Mouse (Mus musculus): ENCODE measurements around the gene Irx6. TPM values are rescaled to one million over a fixed set of nuclear protein-coding genes. Genes with fewer than 3 reads are reported as not detected.

Irx6 gene
- polyA plus RNA-seq, 1 experiment from 2014 or later, result 2.3 TPM

DNA sequence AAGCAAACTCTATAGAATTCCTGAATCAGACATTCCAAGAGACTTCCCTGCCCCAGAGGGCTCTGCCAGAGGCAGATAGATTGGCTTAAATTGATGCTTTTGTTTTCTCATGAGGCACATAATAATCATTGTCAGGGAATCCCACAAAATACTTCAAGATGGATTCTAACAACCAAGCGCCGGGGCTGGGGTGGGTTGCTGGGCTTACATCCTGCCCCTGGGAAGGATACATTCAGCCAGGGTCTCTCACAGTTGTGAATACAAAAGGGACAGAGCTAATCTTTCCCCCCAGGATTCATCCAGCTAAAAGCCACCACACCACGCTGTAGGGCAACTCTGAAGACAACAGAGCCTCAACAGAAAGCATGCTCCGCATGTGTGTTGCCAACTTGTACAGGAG is 2.2 kb upstream of the Irx6 start:
- peaks cover 33% of the 10 kb centered on the region for H3K27me3 ChIP-seq (ENCODE audit: control insufficient read depth, insufficient read depth, low read length)
- no peak overlapping the region for H3K4me2 ChIP-seq (ENCODE audit: low read depth)
- 73% methylated on average over 4 of the region's 4 CpGs for WGBS
- H3K9ac ChIP-seq (ENCODE audit: low read length), result no peak overlapping the region
- no peaks in the 10 kb centered on the region for H3K36me3 ChIP-seq (ENCODE audit: control insufficient read depth, insufficient read depth, low read length)
- DNase-seq (ENCODE audit: low spot score), result no peak
- no peak for ATAC-seq (ENCODE audit: insufficient read depth, low FRiP score, low TSS enrichment)
- H3K4me3 ChIP-seq (ENCODE audit: low read depth, low read length), result no peak overlapping the region
- no peaks in the 10 kb centered on the region for H3K9me3 ChIP-seq (ENCODE audit: control insufficient read depth, low read length)
- peaks cover 16% of the 10 kb centered on the region for H3K4me1 ChIP-seq (ENCODE audit: control insufficient read depth, insufficient read depth, low read length)
- H3K27ac ChIP-seq (ENCODE audit: low read depth, low read length), result no peak overlapping the region

DNA sequence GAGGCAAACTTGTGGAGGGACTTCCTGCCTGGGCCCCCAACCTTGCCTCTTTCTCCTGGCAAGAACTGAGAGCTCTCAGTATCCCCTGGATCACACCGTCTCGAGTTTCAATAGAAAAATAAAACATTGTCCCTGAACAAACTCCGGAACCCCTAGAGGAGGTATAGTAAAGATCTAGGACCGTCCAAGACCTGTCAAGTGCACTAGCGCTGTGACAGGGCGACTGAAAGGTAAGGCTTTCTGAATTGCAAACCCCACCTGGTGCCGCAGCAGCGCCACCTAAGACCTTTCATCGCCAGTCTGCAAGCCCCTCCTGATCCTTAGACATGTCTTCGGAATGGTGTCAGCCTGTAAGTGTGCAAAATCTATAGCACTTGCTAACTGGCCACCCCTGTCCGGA is 987 bp upstream of the Irx6 start:
- WGBS, result 3% methylated on average over 11 of the region's 11 CpGs
- no peak for ATAC-seq (ENCODE audit: insufficient read depth, low FRiP score, low TSS enrichment)

GRCm38 (mm10) chr8:92673555-92674243 is 389 bp upstream of the Irx6 start:
- no peak overlapping the region for H3K27ac ChIP-seq (ENCODE audit: low read depth, low read length)
- WGBS, result under 1% methylated on average over 29 of the region's 30 CpGs
- H3K4me3 ChIP-seq (ENCODE audit: low read depth, low read length), result peak overlapping the region; percentile 46
- peak; percentile 77 for DNase-seq (ENCODE audit: low spot score)
- peak overlapping the region; percentile 53 for H3K9ac ChIP-seq (ENCODE audit: low read length)
- H3K9me3 ChIP-seq (ENCODE audit: control insufficient read depth, low read length), result no peaks in the 10 kb centered on the region
- H3K4me2 ChIP-seq (ENCODE audit: low read depth), result peak overlapping the region; percentile 96
- no peaks in the 10 kb centered on the region for H3K36me3 ChIP-seq (ENCODE audit: control insufficient read depth, insufficient read depth, low read length)
- H3K4me1 ChIP-seq (ENCODE audit: control insufficient read depth, insufficient read depth, low read length), result peaks cover 16% of the 10 kb centered on the region
- ATAC-seq (ENCODE audit: insufficient read depth, low FRiP score, low TSS enrichment), result peak; percentile 68
- H3K27me3 ChIP-seq (ENCODE audit: control insufficient read depth, insufficient read depth, low read length), result peaks cover 51% of the 10 kb centered on the region

More for the DNA sequence above, 987 bp upstream of the Irx6 start:
- peaks cover 16% of the 10 kb centered on the region for H3K4me1 ChIP-seq (ENCODE audit: control insufficient read depth, insufficient read depth, low read length)
- no peaks in the 10 kb centered on the region for H3K36me3 ChIP-seq (ENCODE audit: control insufficient read depth, insufficient read depth, low read length)
- peak overlapping the region; percentile 46 for H3K4me3 ChIP-seq (ENCODE audit: low read depth, low read length)
- peak overlapping the region; percentile 96 for H3K4me2 ChIP-seq (ENCODE audit: low read depth)
- peaks cover 46% of the 10 kb centered on the region for H3K27me3 ChIP-seq (ENCODE audit: control insufficient read depth, insufficient read depth, low read length)
- no peak for DNase-seq (ENCODE audit: low spot score)
- H3K9me3 ChIP-seq (ENCODE audit: control insufficient read depth, low read length), result no peaks in the 10 kb centered on the region
- H3K27ac ChIP-seq (ENCODE audit: low read depth, low read length), result no peak overlapping the region
- no peak overlapping the region for H3K9ac ChIP-seq (ENCODE audit: low read length)

DNA sequence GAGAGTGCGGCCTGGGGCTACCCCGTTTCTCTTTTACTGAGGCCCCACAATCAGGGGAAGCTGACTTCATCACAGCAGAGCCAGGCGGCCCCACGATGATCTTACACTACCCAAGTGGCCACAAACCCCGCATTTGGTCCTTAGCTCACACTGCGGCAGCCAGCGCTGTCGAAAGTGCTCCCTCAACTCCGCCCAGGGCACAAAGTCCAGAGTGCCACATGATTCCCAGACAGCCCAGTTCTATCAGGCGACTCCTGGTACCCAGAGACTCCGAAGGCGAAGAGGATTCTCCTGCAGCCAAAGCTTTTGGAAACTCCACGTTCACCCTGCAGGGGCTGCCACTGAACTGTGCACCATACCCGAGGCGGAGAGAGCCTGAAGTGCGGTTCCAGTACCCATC is 4.3 kb downstream of the Irx6 start:
- Histone ChIP-seq H3K4me1 (ENCODE audit: control insufficient read depth, insufficient read depth, low read length) (peaks cover 9% of the 10 kb centered on the region), H3K27ac (ENCODE audit: low read depth, low read length) (no peak overlapping the region), H3K36me3 (ENCODE audit: control insufficient read depth, insufficient read depth, low read length) (no peaks in the 10 kb centered on the region), H3K4me3 (ENCODE audit: low read depth, low read length) (no peak overlapping the region; the same call in 1 of the 2 replicates), H3K4me2 (ENCODE audit: low read depth) (peak overlapping the region; percentile 16), H3K9me3 (ENCODE audit: control insufficient read depth, low read length) (no peaks in the 10 kb centered on the region), H3K9ac (ENCODE audit: low read length) (no peak overlapping the region), H3K27me3 (ENCODE audit: control insufficient read depth, insufficient read depth, low read length) (peaks cover 58% of the 10 kb centered on the region)
- no peak for ATAC-seq (ENCODE audit: insufficient read depth, low FRiP score, low TSS enrichment)
- WGBS, result 8% methylated on average over 16 of the region's 16 CpGs
- DNase-seq (ENCODE audit: low spot score), result peak; percentile 23

- H3K36me3 ChIP-seq (ENCODE audit: control insufficient read depth, insufficient read depth, low read length), result no peaks in the 10 kb centered on the region
- ATAC-seq (ENCODE audit: insufficient read depth, low FRiP score, low TSS enrichment), result no peak
- no peak overlapping the region for H3K4me2 ChIP-seq (ENCODE audit: low read depth)
- no peak for DNase-seq (ENCODE audit: low spot score)
- H3K9me3 ChIP-seq (ENCODE audit: control insufficient read depth, low read length), result no peaks in the 10 kb centered on the region
- H3K4me1 ChIP-seq (ENCODE audit: control insufficient read depth, insufficient read depth, low read length), result no peaks in the 10 kb centered on the region
- H3K27me3 ChIP-seq (ENCODE audit: control insufficient read depth, insufficient read depth, low read length), result no peaks in the 10 kb centered on the region
- 93% methylated on average over 5 of the region's 5 CpGs for WGBS
- H3K9ac ChIP-seq (ENCODE audit: low read length), result no peak overlapping the region
- no peak overlapping the region for H3K4me3 ChIP-seq (ENCODE audit: low read depth, low read length)
- H3K27ac ChIP-seq (ENCODE audit: low read depth, low read length), result no peak overlapping the region
Observed at GRCm38 (mm10) chr8:92697361-92697760, 23.3 kb downstream of the Irx6 start.

DNA sequence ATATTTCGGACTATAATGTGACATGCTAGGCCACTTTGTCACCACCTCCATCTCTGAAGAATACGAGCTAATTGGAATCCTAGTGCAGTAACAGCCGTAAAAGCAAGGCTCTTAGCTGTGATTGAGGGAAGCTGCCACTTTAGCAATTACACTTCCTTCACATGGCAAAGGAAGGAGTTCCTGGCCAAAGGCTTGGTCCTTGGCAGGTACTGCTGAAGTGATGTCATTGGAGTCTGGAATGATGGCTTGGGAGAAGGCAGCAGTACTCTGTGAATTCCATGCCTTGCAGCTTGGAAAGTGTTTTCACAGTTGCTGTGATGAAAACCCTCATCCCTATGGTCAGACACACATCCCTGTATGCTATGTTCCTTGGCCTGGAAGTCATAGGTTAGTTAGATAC is 24.3 kb downstream of the Irx6 start:
- no peaks in the 10 kb centered on the region for H3K36me3 ChIP-seq (ENCODE audit: control insufficient read depth, insufficient read depth, low read length)
- DNase-seq (ENCODE audit: low spot score), result no peak
- WGBS, result 63% methylated on average over 3 of the region's 3 CpGs

DNA sequence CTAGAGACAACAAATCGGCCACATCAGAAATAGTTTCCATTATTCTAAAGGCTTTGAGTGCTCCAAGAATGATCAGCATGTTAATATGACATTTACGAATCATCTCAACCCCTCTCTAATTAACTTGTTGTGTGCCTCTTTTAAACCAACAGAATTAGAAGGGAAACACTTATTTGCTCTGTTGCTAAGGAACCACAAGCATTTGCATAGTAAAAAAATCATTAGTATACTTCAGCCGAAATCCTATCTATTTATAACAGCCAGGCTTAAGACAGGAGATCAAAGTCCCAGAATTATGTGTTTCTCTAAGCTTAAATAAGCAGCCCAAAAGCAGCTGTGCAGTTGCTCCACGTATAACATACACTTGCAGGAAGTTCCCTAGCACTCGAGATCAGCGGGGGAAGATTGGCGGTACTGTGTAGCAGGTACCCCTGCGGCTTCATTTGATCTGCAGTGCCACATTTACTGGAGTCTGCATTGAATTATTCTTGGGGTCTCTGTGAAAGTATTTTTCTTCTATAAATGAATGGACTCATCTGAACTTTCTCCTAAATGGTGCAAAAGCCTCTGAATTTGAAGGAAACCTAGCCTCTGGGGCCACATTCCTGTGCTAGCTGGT is 25.9 kb downstream of the Irx6 start:
- Histone ChIP-seq H3K4me2 (ENCODE audit: low read depth) (no peak overlapping the region), H3K9ac (ENCODE audit: low read length) (no peak overlapping the region), H3K36me3 (ENCODE audit: control insufficient read depth, insufficient read depth, low read length) (no peaks in the 10 kb centered on the region), H3K4me3 (ENCODE audit: low read depth, low read length) (no peak overlapping the region), H3K27ac (ENCODE audit: low read depth, low read length) (no peak overlapping the region), H3K4me1 (ENCODE audit: control insufficient read depth, insufficient read depth, low read length) (no peaks in the 10 kb centered on the region), H3K27me3 (ENCODE audit: control insufficient read depth, insufficient read depth, low read length) (no peaks in the 10 kb centered on the region), H3K9me3 (ENCODE audit: control insufficient read depth, low read length) (no peaks in the 10 kb centered on the region)
- no peak for DNase-seq (ENCODE audit: low spot score)
- 70% methylated on average over 8 of the region's 8 CpGs for WGBS
- ATAC-seq (ENCODE audit: insufficient read depth, low FRiP score, low TSS enrichment), result no peak

More for the DNA sequence above, 24.3 kb downstream of the Irx6 start:
- no peak overlapping the region for H3K4me2 ChIP-seq (ENCODE audit: low read depth)
- no peak overlapping the region for H3K4me3 ChIP-seq (ENCODE audit: low read depth, low read length)
- H3K4me1 ChIP-seq (ENCODE audit: control insufficient read depth, insufficient read depth, low read length), result no peaks in the 10 kb centered on the region
- H3K27ac ChIP-seq (ENCODE audit: low read depth, low read length), result no peak overlapping the region
- H3K9me3 ChIP-seq (ENCODE audit: control insufficient read depth, low read length), result no peaks in the 10 kb centered on the region
- no peak overlapping the region for H3K9ac ChIP-seq (ENCODE audit: low read length)
- no peaks in the 10 kb centered on the region for H3K27me3 ChIP-seq (ENCODE audit: control insufficient read depth, insufficient read depth, low read length)
- ATAC-seq (ENCODE audit: insufficient read depth, low FRiP score, low TSS enrichment), result no peak

- H3K4me2 ChIP-seq (ENCODE audit: low read depth), result no peak overlapping the region
- no peak overlapping the region for H3K27ac ChIP-seq (ENCODE audit: low read depth, low read length)
- H3K4me1 ChIP-seq (ENCODE audit: control insufficient read depth, insufficient read depth, low read length), result no peaks in the 10 kb centered on the region
- H3K4me3 ChIP-seq (ENCODE audit: low read depth, low read length), result no peak overlapping the region
- DNase-seq (ENCODE audit: low spot score), result no peak
- WGBS, result 78% methylated on average over 3 of the region's 3 CpGs
- no peaks in the 10 kb centered on the region for H3K9me3 ChIP-seq (ENCODE audit: control insufficient read depth, low read length)
- no peak overlapping the region for H3K9ac ChIP-seq (ENCODE audit: low read length)
- no peak for ATAC-seq (ENCODE audit: insufficient read depth, low FRiP score, low TSS enrichment)
- H3K36me3 ChIP-seq (ENCODE audit: control insufficient read depth, insufficient read depth, low read length), result no peaks in the 10 kb centered on the region
- H3K27me3 ChIP-seq (ENCODE audit: control insufficient read depth, insufficient read depth, low read length), result no peaks in the 10 kb centered on the region
Observed at GRCm38 (mm10) chr8:92703375-92703774, 29.3 kb downstream of the Irx6 start.

DNA sequence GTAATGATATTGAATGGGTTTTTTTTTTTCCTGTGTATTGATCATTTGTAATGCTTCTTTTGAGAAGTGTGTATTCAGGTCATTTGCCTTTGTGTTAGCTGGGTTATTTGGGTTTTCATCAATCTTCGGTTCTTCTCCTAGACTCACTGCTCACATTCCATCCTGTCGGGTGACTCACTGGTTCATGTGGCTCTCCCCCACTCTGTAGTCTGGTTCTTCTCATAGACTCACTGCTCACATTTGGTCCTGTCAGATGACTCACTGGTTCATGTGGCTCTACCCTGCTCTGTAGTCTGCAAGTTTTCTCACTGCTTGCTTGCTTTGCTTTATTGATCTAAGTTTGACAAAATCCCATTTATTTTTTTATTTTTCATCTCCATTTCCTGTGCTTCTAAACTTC is 32.2 kb downstream of the Irx6 start:
- H3K4me2 ChIP-seq (ENCODE audit: low read depth), result no peak overlapping the region
- DNase-seq (ENCODE audit: low spot score) (no peak), ATAC-seq (ENCODE audit: insufficient read depth, low FRiP score, low TSS enrichment) (no peak)
- no peaks in the 10 kb centered on the region for H3K9me3 ChIP-seq (ENCODE audit: control insufficient read depth, low read length)
- no peaks in the 10 kb centered on the region for H3K4me1 ChIP-seq (ENCODE audit: control insufficient read depth, insufficient read depth, low read length)
- 62% methylated on average over 2 of the region's 2 CpGs for whole genome bisulfite sequencing
- no peaks in the 10 kb centered on the region for H3K36me3 ChIP-seq (ENCODE audit: control insufficient read depth, insufficient read depth, low read length)
- H3K27me3 ChIP-seq (ENCODE audit: control insufficient read depth, insufficient read depth, low read length), result no peaks in the 10 kb centered on the region
- H3K27ac ChIP-seq (ENCODE audit: low read depth, low read length), result no peak overlapping the region
- H3K9ac ChIP-seq (ENCODE audit: low read length), result no peak overlapping the region
- H3K4me3 ChIP-seq (ENCODE audit: low read depth, low read length), result no peak overlapping the region

All from neural tube, embryonic 11.5 days (tissue).